Mouse (Mus musculus): ENCODE data around the gene Pou2f3. TPM values are rescaled to one million over a fixed set of nuclear protein-coding genes. Genes with fewer than 3 reads are reported as not detected.
"Not testable (repeated sequence)": the region's sequence is repeated elsewhere in the genome, so short reads cannot be mapped to it uniquely, and the experiment has no call there.

The Pou2f3 gene
- total RNA-seq, 2 experiments from 2014 or later, result 0.14 to 0.27 TPM

- DNase-seq, result peak; percentile 8 to 12
- intact Hi-C loops (cut with DNase I), result loop anchor here (2.0 kb wide), 1 partner anchor 31 kb away; the partner anchor contains the start of gene Pou2f3
These were observed 30.6 kb downstream of the Pou2f3 start for GRCm38 (mm10) chr9:43179614-43180013.

- intact Hi-C loops (cut with DNase I), result no loop called here
- DNase-seq, result no peak
These were observed 32.0 kb downstream of the Pou2f3 start for GRCm38 (mm10) chr9:43178172-43178571.

GRCm38 (mm10) chr9:43167081-43167480 lies 43.1 kb downstream of the Pou2f3 start:
- DNase-seq, result no peak
- intact Hi-C loops (cut with DNase I), result no loop called here

GRCm38 (mm10) chr9:43166346-43166745 lies 43.8 kb downstream of the Pou2f3 start:
- DNase-seq, result no peak

GRCm38 (mm10) chr9:43155960-43156359 lies 54.2 kb downstream of the Pou2f3 start:
- intact Hi-C loops (cut with DNase I), result no loop called here
- DNase-seq, result no peak

More at GRCm38 (mm10) chr9:43166346-43166745, 43.8 kb downstream of the Pou2f3 start:
- intact Hi-C loops (cut with DNase I), result no loop called here

GRCm38 (mm10) chr9:43151779-43152178 lies 58.4 kb downstream of the Pou2f3 start:
- intact Hi-C loops (cut with DNase I), result loop anchor here (5.0 kb wide), 1 partner anchor 879 kb away; no protein-coding TSS in a partner anchor
- DNase-seq, result no peak

GRCm38 (mm10) chr9:43150957-43151356 lies 59.2 kb downstream of the Pou2f3 start:
- intact Hi-C loops (cut with DNase I), result loop anchor here (5.0 kb wide), 1 partner anchor 879 kb away; no protein-coding TSS in a partner anchor
- DNase-seq, result no peak

- DNase-seq, result peak in 1 of 2 experiments; percentile 26
- intact Hi-C loops (cut with DNase I), result loop anchor here (5.0 kb wide), 1 partner anchor 878 kb away; no protein-coding TSS in a partner anchor
These were observed 60.1 kb downstream of the Pou2f3 start for GRCm38 (mm10) chr9:43150075-43150474.

GRCm38 (mm10) chr9:43149498-43149897 lies 60.7 kb downstream of the Pou2f3 start:
- no peak for DNase-seq
- intact Hi-C loops (cut with DNase I), result no loop called here

- intact Hi-C loops (cut with DNase I), result no loop called here
These were observed 65.0 kb downstream of the Pou2f3 start for GRCm38 (mm10) chr9:43145196-43145595.

GRCm38 (mm10) chr9:43144206-43144810 lies 65.9 kb downstream of the Pou2f3 start:
- DNase-seq, result no peak
- intact Hi-C loops (cut with DNase I), result no loop called here

More at GRCm38 (mm10) chr9:43145196-43145595, 65.0 kb downstream of the Pou2f3 start:
- DNase-seq, result no peak

GRCm38 (mm10) chr9:43141839-43142238 lies 68.3 kb downstream of the Pou2f3 start:
- peak; percentile 76 to 78 for DNase-seq
- intact Hi-C loops (cut with DNase I), result loop anchor here (1.0 kb wide), 2 partner anchors 69 to 142 kb away; no protein-coding TSS in a partner anchor

GRCm38 (mm10) chr9:43133525-43133924 lies 76.6 kb downstream of the Pou2f3 start:
- no peak for DNase-seq
- intact Hi-C loops (cut with DNase I), result no loop called here

GRCm38 (mm10) chr9:43132380-43132779 lies 77.8 kb downstream of the Pou2f3 start:
- intact Hi-C loops (cut with DNase I), result no loop called here
- DNase-seq, result no peak

- DNase-seq, result no peak
- intact Hi-C loops (cut with DNase I), result no loop called here
These were observed 78.2 kb downstream of the Pou2f3 start for GRCm38 (mm10) chr9:43131940-43132339.

- DNase-seq, result no peak
- intact Hi-C loops (cut with DNase I), result no loop called here
These were observed 79.5 kb downstream of the Pou2f3 start for GRCm38 (mm10) chr9:43130684-43131083.

- intact Hi-C loops (cut with DNase I), result no loop called here
- DNase-seq, result peak; percentile 63 to 83
These were observed 82.9 kb downstream of the Pou2f3 start for GRCm38 (mm10) chr9:43127101-43127787.

GRCm38 (mm10) chr9:43122379-43122778 lies 87.8 kb downstream of the Pou2f3 start:
- no peak for DNase-seq
- intact Hi-C loops (cut with DNase I), result no loop called here

GRCm38 (mm10) chr9:43121948-43122347 lies 88.2 kb downstream of the Pou2f3 start:
- DNase-seq; intact Hi-C loops (cut with DNase I): not testable (repeated sequence)

- DNase-seq, result no peak
- intact Hi-C loops (cut with DNase I), result no loop called here
These were observed 93.2 kb downstream of the Pou2f3 start for GRCm38 (mm10) chr9:43116997-43117336.

- DNase-seq, result peak; percentile 66 to 76
- intact Hi-C loops (cut with DNase I), result no loop called here
These were observed 93.8 kb downstream of the Pou2f3 start, which contains the start of gene Tmem136 for GRCm38 (mm10) chr9:43116134-43116996. Gene Tmem136, minus strand, starts transcription at chr9:43116570.
